Mouse (Mus musculus): ENCODE results near the gene Selenom.
A peak's percentile ranks its signal among the peaks of the same experiment; 100 is the strongest.

The Selenom gene

DNA sequence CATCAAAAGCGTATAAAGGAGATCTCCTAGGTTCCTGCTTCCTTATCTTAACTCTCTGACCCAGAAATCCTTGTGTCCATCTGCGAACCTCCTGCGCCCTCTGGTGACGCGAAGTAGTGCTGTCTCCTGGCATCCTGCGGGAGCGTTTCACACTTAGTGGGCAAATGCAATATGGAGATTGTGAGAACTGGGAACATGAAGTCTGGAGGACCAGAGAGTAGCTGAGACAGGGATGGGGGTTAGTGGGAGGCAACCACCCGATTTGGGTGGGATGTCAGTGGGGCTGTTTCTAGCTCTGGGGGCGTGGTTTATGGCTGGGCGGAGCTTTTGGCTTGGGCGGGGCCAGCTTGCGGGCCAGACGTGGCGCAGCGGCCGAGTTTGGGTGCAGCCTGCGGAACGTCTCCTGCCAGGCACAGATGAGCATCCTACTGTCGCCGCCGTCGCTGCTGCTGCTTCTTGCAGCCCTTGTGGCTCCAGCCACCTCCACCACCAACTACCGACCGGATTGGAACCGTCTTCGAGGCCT, at the start of gene Selenom:
Gene Selenom (plus strand): TSS at position 156 of the 526 bp plus-strand sequence.
- DNase-seq = peak; percentile 94

DNA sequence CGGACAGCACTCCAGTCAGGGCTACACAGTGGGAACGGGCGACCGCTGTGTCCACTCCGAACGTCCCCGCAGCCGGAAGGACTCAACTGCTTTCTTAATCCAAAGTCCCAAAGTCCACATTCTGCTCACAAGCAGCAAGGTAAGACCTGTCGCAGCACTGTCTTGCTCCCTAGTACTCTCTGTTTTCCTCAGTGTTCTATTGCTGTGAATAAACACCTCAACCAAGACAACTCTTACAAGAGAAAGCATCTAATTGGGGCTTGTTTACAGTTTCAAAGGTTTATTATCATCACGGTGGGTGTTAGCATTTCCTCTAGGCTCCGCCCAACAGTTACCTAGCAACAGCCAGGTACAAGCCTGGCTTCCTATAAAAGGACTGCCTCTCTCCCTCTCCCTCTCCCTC, 43.0 kb upstream of the Selenom start:
- DNase-seq = no peak

DNA sequence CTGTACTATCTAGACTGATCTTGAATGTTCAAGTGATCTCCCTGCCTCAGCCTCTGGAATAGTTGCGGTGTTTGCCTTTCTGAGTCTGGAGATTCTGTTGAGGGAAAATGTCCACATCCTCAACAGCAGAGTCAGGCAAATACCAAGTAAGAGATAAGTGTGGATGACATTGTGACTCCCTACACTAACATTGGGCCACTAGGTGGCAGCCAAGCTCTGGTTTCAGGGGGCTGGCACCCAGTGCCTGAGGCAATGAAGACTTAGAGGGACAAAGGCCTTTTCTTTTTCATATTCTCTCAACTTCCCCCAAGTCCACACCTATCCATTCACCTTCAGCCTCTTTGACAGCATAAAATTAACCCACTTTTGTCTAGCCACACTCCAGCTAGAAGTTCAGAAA, 42.0 kb upstream of the Selenom start:
- peak; percentile 82 for DNase-seq

DNA sequence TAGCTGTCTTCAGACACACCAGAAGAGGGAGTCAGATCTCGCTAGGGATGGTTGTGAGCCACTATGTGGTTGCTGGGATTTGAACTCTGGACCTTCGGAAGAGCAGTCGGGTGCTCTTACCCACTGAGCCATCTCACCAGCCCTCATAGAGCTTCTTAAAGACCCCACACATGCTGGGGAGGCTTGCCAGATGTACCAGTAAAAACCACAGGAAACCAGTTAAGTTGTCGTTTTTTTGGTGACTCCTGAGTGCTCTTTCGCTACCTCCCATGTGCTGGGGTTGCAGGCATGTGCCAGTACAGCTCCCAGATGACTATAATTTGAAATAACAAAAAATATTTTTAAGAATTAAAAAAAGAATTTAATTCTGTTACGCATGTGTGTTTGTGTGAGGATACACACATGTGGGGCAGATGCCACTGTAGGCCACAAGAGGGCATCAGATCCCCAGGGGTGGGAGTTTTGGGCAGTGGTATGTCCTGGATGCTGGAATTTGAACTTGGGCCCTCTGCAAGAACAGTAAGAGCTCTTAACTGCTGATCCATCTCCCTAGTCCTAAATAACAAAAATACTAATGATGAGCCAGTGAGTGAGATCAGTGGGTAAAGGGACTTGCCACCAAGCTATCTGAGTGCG, 39.9 kb upstream of the Selenom start:
- DNase-seq = no peak

GRCm38 (mm10) chr11:3475489-3475888, 39.0 kb upstream of the Selenom start:
- DNase-seq = no peak

GRCm38 (mm10) chr11:3483980-3484642, 30.4 kb upstream of the Selenom start:
- peak; percentile 82 for DNase-seq

GRCm38 (mm10) chr11:3486349-3486748, 28.1 kb upstream of the Selenom start:
- no peak for DNase-seq

GRCm38 (mm10) chr11:3487952-3488570, 26.4 kb upstream of the Selenom start, which contains the start of gene Pla2g3:
Pla2g3 (plus strand) TSS chr11:3488284.
- no peak for DNase-seq

GRCm38 (mm10) chr11:3489036-3489435, 25.4 kb upstream of the Selenom start:
- no peak for DNase-seq

DNA sequence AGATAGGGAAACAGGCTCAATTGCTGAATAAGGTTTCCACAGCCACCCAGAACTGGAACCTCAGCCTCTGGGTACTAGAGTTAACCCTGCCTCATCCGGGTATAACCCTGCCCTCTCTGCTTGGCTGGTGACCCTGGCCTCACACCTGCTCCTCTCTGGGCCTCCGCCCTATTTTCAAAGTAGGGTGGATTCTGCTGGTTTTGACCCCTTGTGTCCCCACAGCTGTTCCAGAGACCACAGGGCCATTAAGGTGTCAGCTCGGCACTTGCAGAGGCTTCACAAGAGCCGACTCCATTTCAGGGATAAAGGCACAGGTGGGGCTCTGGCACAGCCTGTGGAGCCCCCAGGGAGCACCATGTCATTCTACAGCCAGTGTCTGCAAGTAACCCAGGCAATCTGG, 21.7 kb upstream of the Selenom start:
- no peak for DNase-seq

DNA sequence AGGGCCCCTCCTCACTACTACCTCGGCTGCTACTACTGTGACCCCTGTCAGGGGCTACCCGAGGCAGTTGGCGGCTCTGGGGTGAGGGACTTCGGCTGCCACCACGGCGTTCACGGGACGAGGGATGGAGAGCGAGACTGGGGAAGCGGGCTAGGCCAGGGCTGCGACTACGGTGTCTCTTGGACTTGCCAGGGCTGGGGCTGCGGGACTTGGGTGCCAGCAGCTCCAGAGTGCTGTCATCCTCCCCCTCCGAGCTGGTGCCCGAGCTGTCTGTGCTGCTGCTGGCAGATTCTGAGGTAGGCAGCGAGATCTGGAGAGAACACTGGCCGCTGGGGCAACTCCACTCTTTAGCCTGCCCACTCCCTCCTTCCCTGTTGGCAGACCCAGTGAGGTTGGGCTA, 19.6 kb upstream of the Selenom start:
- peak; percentile 55 for DNase-seq

DNA sequence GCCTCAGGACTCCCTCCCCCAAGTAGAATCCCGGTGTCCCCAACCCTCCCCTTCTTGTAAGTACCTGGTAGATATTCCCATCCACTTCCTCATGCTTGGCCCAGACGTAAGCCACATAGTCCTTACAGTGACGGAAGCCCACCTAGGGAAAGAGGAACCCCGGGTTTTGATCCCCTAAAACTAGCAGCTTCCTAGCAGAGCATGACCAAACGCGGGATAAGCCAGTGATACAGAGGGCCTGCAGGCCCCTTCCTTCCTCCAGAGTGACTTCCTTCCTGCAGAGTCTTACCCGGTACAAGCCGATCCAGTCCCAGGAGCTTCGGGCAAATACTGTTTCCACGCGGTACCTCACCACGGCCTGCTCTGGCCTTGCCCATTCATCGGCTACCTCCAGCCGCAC, 19.0 kb upstream of the Selenom start:
- no peak for DNase-seq

- DNase-seq = no peak
These were observed 17.7 kb upstream of the Selenom start for GRCm38 (mm10) chr11:3496756-3497155.

- DNase-seq = no peak
These were observed 17.2 kb upstream of the Selenom start for GRCm38 (mm10) chr11:3497296-3497695.

GRCm38 (mm10) chr11:3502057-3502456, 12.4 kb upstream of the Selenom start:
- no peak for DNase-seq

DNA sequence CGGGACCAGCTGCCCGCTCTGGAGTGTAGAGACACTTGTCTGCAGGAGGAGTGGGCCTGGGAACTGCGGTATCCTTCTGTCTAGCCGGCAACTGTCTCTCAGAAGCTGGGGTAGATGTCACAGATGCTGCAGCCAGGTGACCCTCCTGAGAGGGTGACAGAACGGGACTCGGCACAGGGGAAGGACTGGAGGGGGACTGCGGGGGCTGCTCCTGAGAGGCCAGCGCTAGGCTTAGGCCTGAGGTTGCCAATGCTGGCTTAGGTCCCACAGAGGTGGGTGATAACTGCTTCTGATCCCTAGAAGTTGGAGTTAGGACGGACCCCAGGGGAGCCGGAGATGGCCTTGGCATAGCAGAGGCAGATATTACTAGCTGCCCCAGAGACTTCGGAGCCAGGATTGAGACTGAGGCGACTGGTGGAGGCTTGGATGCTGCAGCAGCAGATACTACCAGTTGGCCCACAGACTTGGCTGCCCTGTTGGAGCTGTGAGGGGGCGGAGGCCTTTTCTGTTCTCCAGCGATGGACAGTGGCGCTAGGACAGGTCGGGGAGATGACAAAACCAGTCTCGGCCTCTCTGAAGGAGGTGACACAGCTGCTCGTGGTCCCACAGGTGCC, 11.9 kb upstream of the Selenom start:
- no peak for DNase-seq

- no peak for DNase-seq
These were observed 10.5 kb upstream of the Selenom start for GRCm38 (mm10) chr11:3503755-3504693.

DNA sequence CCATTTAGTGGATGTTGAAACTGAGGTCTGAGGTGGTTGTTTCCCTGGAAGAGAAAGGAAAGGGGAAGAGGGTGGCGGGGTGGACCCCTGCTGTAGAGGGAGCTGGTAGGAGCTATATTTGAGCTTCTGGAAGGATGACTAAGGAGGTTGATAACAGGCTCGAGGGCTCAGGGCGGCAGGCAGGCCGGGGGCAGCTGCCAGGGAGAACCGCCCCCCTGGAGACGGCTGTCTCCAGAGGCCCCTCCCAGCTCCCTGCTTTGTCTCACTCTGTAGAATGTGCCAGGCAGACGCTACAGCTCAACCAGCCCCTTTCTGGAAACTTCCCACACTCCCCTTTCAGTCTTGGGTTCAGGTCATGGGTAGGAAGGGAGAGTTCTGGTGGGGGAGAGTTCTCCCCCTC, 6.3 kb upstream of the Selenom start:
- no peak for DNase-seq

- DNase-seq = no peak
These were observed 5.1 kb upstream of the Selenom start for GRCm38 (mm10) chr11:3509181-3510085.

DNA sequence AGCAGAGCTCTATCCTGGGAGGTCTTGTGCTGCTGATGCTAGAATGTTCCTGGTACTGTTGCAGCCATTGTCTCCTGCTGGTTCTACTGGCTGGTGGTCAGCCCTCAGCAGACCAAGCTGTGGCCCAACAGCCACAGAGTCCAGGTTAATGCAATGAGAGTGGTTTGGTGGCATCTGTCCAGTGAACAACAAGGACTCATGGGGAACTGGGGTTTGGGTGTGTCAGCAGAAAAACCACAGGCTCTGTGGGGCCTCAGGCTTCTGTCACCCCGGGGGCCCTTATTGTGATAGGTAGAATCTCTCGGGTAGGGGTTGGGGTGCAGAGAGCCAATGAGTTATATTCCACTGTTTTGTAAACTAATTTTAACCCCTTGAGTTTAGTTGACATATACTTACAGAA, 4.2 kb upstream of the Selenom start:
- no peak for DNase-seq

GRCm38 (mm10) chr11:3513291-3513690, 1.2 kb upstream of the Selenom start:
- no peak for DNase-seq

Data from layer of hippocampus, adult 9-11 months (tissue).